Mouse (Mus musculus): ENCODE measurements around the gene Tmeff2.

- TF ChIP-seq CTCF (IDR thresholded peaks at IDR 0.05; ENCODE audit: low read depth, low read length) (no peak), POLR2A (IDR thresholded peaks at IDR 0.05; ENCODE audit: insufficient read depth, low read length) (no peak), EP300 (IDR thresholded peaks at IDR 0.05; ENCODE audit: insufficient read depth, low read depth, low read length) (no peak)
These were observed 315.2 kb downstream of the Tmeff2 start for GRCm38 (mm10) chr1:51215631-51216030.
